Mouse (Mus musculus) liver, adult 2 months (tissue): ENCODE results near the gene Psen1. TPM values are rescaled to one million over a fixed set of nuclear protein-coding genes. Genes with fewer than 3 reads are reported as not detected.

Experiments
- DNase-seq: peaks from one replicate; pipeline ENCODE4 v3.0.0-alpha.2; 2011; ENCODE audit warnings: low read depth, low spot score; ENCODE audit errors: extremely low read depth
- H3K27ac ChIP-seq: fragments of 200-500 bp; replicated peaks from 2 replicates; pipeline ENCODE4 v1.5.1; 2012; ENCODE audit warnings: low read depth, mild to moderate bottlenecking, control low read depth, inconsistent platforms, low read length; ENCODE audit not compliant: insufficient read depth
- H3K27me3 ChIP-seq: fragments of 200-500 bp; 2 replicates; pipeline ENCODE4 v1.6.1; 2012; ENCODE audit warnings: mild to moderate bottlenecking, moderate library complexity, low read length, inconsistent platforms; ENCODE audit not compliant: control insufficient read depth, insufficient read depth
- H3K36me3 ChIP-seq: fragments of 200-500 bp; 2 replicates; pipeline ENCODE4 v1.6.1; 2012; ENCODE audit warnings: low read length, inconsistent platforms; ENCODE audit not compliant: control insufficient read depth, insufficient read depth
- H3K4me1 ChIP-seq: fragments of 200-500 bp; 2 replicates; pipeline ENCODE4 v1.6.1; 2011; ENCODE audit warnings: low read length; ENCODE audit not compliant: control insufficient read depth, insufficient read depth
- H3K4me3 ChIP-seq: fragments of 200-500 bp; 2 replicates; pipeline ENCODE4 v1.5.1; 2011; ENCODE audit warnings: low read depth, mild to moderate bottlenecking, control low read depth, low read length, moderate library complexity; ENCODE audit not compliant: insufficient read depth
- H3K79me2 ChIP-seq: fragments of 200-500 bp; 2 replicates; pipeline ENCODE4 v1.6.1; 2012; ENCODE audit warnings: inconsistent platforms, mild to moderate bottlenecking, low read length, moderate library complexity; ENCODE audit not compliant: control insufficient read depth, insufficient read depth
- H3K9ac ChIP-seq: fragments of 200-500 bp; 2 replicates; pipeline ENCODE4 v1.6.1; 2012; ENCODE audit warnings: low read depth, mild to moderate bottlenecking, control low read depth, inconsistent platforms, low read length
- CTCF ChIP-seq: fragments of 200-500 bp; IDR thresholded peaks from 2 replicates; pipeline ENCODE4 v1.5.1; 2011; ENCODE audit warnings: low read depth, low read length, control low read depth
- POLR2A ChIP-seq: fragments of 200-500 bp; IDR thresholded peaks from 2 replicates; pipeline ENCODE4 v1.6.1; 2011; ENCODE audit warnings: low read length, control low read depth; ENCODE audit not compliant: insufficient read depth; ENCODE audit errors: extremely low read depth
- WGBS: fragments of 180-500 bp; shearing (Covaris S2); methylation state at CpG from one replicate; pipeline ENCODE4 v1.1.7; 2018; 5-methylcytosine and 5-hydroxymethylcytosine counted together
- polyA plus RNA-seq: library from polyadenylated mRNA; depleted of rRNA; stranded (reverse); fragments of >200 nt; gene quantifications from 2 replicates; pipeline ENCODE4 v1.2.3, GENCODE M21; 2012
- total RNA-seq: library from RNA; depleted of rRNA; stranded (reverse); fragments of >200 nt; gene quantifications from 2 replicates; pipeline ENCODE4 v1.2.3, GENCODE M21; 2014

The Psen1 gene
- total and polyA plus RNA-seq, 2 experiments, result 12.2 to 17.0 TPM

DNA sequence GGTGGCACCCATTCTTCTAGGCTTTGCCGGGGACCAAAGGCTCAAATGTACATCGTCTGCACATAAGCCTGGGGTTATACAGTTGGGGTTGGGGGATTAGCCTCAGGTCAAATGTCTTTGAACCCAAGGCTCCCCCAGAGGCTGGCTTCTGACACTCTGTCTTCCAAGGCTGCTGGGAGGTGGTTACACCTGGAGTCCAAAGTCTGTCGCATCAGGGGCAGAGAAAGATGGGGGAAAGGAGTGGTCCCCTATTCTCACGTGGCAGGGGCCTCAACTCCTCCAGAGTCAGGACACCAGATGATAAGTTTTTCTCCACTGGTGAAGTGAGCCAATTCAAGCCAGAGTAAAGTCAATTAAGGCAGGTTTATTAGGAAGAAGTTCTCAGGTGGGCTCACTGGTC lies 10.7 kb downstream of the Psen1 start:
- Histone ChIP-seq H3K27me3 (no peaks in the 10 kb centered on the region), H3K4me1 (peaks cover 3% of the 10 kb centered on the region), H3K27ac (no peak overlapping the region), H3K79me2 (peaks cover 45% of the 10 kb centered on the region), H3K36me3 (peaks cover 11% of the 10 kb centered on the region; the same call in 1 of the 2 replicates), H3K9ac (no peak overlapping the region), H3K4me3 (no peak overlapping the region)
- TF ChIP-seq CTCF (no peak), POLR2A (no peak)
- DNase-seq, result no peak
- 86% methylated on average over 4 of the region's 4 CpGs for WGBS

DNA sequence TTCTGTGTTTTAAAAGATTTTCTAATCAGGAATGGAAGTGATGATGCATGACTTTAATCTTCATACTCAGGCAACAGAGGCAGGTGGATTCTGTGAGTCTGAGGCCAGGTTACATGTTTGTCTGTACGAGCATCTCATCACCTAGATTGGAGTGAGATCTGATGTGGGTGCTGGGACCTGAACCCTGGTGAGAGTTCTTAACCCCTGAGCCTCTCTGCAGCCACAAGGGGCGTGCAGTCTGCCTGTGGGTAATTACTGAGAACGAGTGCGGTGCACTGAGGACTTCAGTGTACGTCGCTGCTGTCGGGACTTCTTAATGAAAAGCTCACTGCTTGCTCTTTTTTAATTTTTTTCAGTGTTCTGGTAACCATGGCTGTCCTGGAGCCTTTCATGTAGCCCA lies 13.7 kb downstream of the Psen1 start:
- H3K4me3 ChIP-seq, result no peak overlapping the region
- TF ChIP-seq POLR2A (no peak), CTCF (no peak)
- no peak for DNase-seq
- peaks cover 12% of the 10 kb centered on the region; the same call in 1 of the 2 replicates for H3K36me3 ChIP-seq
- H3K27me3 ChIP-seq, result no peaks in the 10 kb centered on the region
- H3K4me1 ChIP-seq, result no peaks in the 10 kb centered on the region
- peaks cover 18% of the 10 kb centered on the region for H3K79me2 ChIP-seq
- H3K9ac ChIP-seq, result no peak overlapping the region
- WGBS, result 95% methylated on average over 7 of the region's 7 CpGs
- no peak overlapping the region for H3K27ac ChIP-seq

DNA sequence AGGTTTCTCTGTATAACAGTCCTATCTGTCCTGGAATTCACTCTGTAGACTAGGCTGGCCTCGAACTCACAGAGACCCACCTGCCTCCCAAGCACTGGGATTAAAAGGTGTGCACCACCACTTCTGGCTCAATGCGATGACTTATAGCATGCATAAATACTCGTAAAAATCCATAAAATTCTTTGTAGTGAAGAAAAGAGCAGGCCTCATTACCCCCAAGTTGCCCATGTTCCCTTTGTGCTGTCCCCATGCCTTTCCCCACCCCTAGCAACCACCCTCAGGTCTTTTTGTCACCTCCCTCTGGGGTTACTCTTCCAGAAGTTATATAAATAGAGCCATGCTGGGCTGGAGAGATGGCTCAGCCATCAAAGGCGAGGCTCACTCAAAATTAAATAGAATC lies 14.8 kb downstream of the Psen1 start:
- Histone ChIP-seq H3K27me3 (no peaks in the 10 kb centered on the region), H3K9ac (no peak overlapping the region), H3K4me1 (no peaks in the 10 kb centered on the region), H3K27ac (no peak overlapping the region), H3K4me3 (no peak overlapping the region), H3K79me2 (peaks cover 12% of the 10 kb centered on the region), H3K36me3 (peaks cover 12% of the 10 kb centered on the region; the same call in 1 of the 2 replicates)
- no peak for TF ChIP-seq CTCF
- no peak for TF ChIP-seq POLR2A
- 92% methylated on average over 4 of the region's 4 CpGs for WGBS
- no peak for DNase-seq

- Histone ChIP-seq H3K36me3 (peaks cover 2% of the 10 kb centered on the region; the same call in 1 of the 2 replicates), H3K27ac (no peak overlapping the region), H3K79me2 (no peaks in the 10 kb centered on the region; the same call in 1 of the 2 replicates), H3K27me3 (no peaks in the 10 kb centered on the region), H3K4me1 (peaks cover 9% of the 10 kb centered on the region), H3K9ac (no peak overlapping the region), H3K4me3 (no peak overlapping the region)
- TF ChIP-seq POLR2A, result no peak
- WGBS, result 94% methylated on average over 4 of the region's 4 CpGs
- no peak for DNase-seq
These were observed 19.0 kb downstream of the Psen1 start for GRCm38 (mm10) chr12:83706951-83707350.

- Histone ChIP-seq H3K36me3 (peaks cover 5% of the 10 kb centered on the region; the same call in 1 of the 2 replicates), H3K79me2 (no peaks in the 10 kb centered on the region; the same call in 1 of the 2 replicates), H3K27ac (no peak overlapping the region), H3K4me1 (peaks cover 9% of the 10 kb centered on the region), H3K27me3 (no peaks in the 10 kb centered on the region), H3K9ac (no peak overlapping the region), H3K4me3 (no peak overlapping the region)
- TF ChIP-seq POLR2A, result no peak
- no peak for TF ChIP-seq CTCF
- 83% methylated on average over 7 of the region's 7 CpGs for WGBS
- no peak for DNase-seq
These were observed 20.5 kb downstream of the Psen1 start for GRCm38 (mm10) chr12:83708160-83709092.

- WGBS, result 20% methylated on average over 2 of the region's 2 CpGs
- H3K4me3 ChIP-seq, result no peak overlapping the region
- TF ChIP-seq CTCF, result no peak
- DNase-seq, result peak; percentile 89
- peak overlapping the region; percentile 25 for H3K27ac ChIP-seq
- H3K27me3 ChIP-seq, result no peaks in the 10 kb centered on the region
- peaks cover 11% of the 10 kb centered on the region for H3K36me3 ChIP-seq
- no peaks in the 10 kb centered on the region; the same call in 1 of the 2 replicates for H3K79me2 ChIP-seq
- peaks cover 9% of the 10 kb centered on the region for H3K4me1 ChIP-seq
- H3K9ac ChIP-seq, result no peak overlapping the region
These were observed 22.0 kb downstream of the Psen1 start for GRCm38 (mm10) chr12:83709934-83710333.
